23 mouse cellular contexts compared by ENCODE assay signal in the genomic region with DNA sequence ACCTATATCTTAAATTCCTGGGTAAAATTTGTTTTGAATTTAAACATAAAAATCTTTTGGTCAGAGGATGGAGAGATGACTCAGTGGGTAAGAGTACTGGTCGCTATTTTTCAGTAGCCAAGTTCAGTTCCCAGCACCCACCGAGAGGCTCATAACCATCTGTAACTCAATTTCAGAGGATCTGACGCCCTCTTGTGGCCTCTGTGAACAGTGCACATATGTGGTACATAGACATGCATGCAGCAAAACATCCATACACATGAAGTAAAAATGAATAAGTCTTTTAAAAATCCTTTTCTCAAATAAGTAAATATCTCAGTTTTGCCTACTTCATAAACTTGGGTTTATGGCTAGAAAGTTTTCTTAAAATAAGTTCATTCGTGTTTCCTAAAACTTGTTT.
DNase-seq lines count a peak whose midpoint lies in the region; ATAC-seq and TF ChIP-seq lines count a peak whose summit lies in the region.
"Had no signal": no experiment of that assay in that cellular context is flagged by ENCODE, and none has a peak within 500 bp of the region (broad histone marks: within the 10 kb centered on the region; RNA-seq: fewer than 3 reads in every experiment).

No protein-coding gene starts in this region.

- H3K4me2 ChIP-seq in kidney, postnatal 0 days (ENCODE audit: low read length) = no peak overlapping the region
- no peak overlapping the region for H3K4me2 ChIP-seq in midbrain, postnatal 0 days (ENCODE audit: low read depth, low read length, poor library complexity, severe bottlenecking)
- no peak overlapping the region for H3K4me2 ChIP-seq in stomach, postnatal 0 days (replicated peaks; ENCODE audit: low read depth)
- H3K4me2 ChIP-seq: forebrain, embryonic 13.5 days; neural tube, embryonic 15.5 days had no signal

- H3K4me3 ChIP-seq in gastrocnemius, adult 2 months = no peak overlapping the region
- H3K4me3 ChIP-seq in kidney, postnatal 0 days (replicated peaks; ENCODE audit: low read depth, low read length) = no peak overlapping the region
- no peak overlapping the region for H3K4me3 ChIP-seq in midbrain, postnatal 0 days (ENCODE audit: low read depth, low read length)
- H3K4me3 ChIP-seq in midbrain, embryonic 10.5 days = no peak overlapping the region
- H3K4me3 ChIP-seq in stomach, postnatal 0 days (ENCODE audit: low read depth, low read length) = no peak overlapping the region
- H3K4me3 ChIP-seq: forebrain, embryonic 13.5 days; limb, embryonic 10.5 days; neural tube, embryonic 15.5 days had no signal

- 89% methylated on average over 4 of the region's 4 CpGs for WGBS in kidney, postnatal 0 days
- WGBS in midbrain, postnatal 0 days = 91% methylated on average over 4 of the region's 4 CpGs
- WGBS in midbrain, embryonic 10.5 days = 83% methylated on average over 4 of the region's 4 CpGs
- 89% methylated on average over 4 of the region's 4 CpGs for WGBS in stomach, postnatal 0 days

- intact Hi-C loops in gastrocnemius, adult 2 months (cut with DNase I) = no loop called here
- intact Hi-C loops in gastrocnemius, postnatal 14 days (cut with DNase I; ENCODE audit: low total_unique reads) = no loop called here

- H3K27me3 ChIP-seq in kidney, postnatal 0 days (ENCODE audit: insufficient read depth, low read length) = no peaks in the 10 kb centered on the region
- H3K27me3 ChIP-seq in midbrain, postnatal 0 days (ENCODE audit: insufficient read depth, low read length) = no peaks in the 10 kb centered on the region
- H3K27me3 ChIP-seq in midbrain, embryonic 10.5 days (ENCODE audit: low read depth, poor library complexity, severe bottlenecking) = no peaks in the 10 kb centered on the region
- H3K27me3 ChIP-seq in stomach, postnatal 0 days (ENCODE audit: control insufficient read depth, insufficient read depth, low read length) = no peaks in the 10 kb centered on the region
- H3K27me3 ChIP-seq: forebrain, embryonic 13.5 days; neural tube, embryonic 15.5 days had no signal

- no peak for DNase-seq in gastrocnemius, adult 2 months
- no peak for DNase-seq in gastrocnemius, postnatal 14 days
- DNase-seq in kidney, postnatal 0 days (ENCODE audit: low spot score) = no peak
- DNase-seq in kidney, adult 9 months = no peak
- no peak for DNase-seq in midbrain, postnatal 0 days (ENCODE audit: low spot score)
- no peak for DNase-seq in midbrain, embryonic 10.5 days (ENCODE audit: low spot score)
- DNase-seq in stomach, postnatal 0 days (ENCODE audit: low spot score) = no peak
- DNase-seq in gastrocnemius, postnatal 4 days (ENCODE audit: low spot score in 2 of 2) = no peak
- DNase-seq: adrenal gland, postnatal 14 days; cerebellum, adult 8-10 months; cerebellum, postnatal 36 days; heart, adult 18-20 months; kidney, adult 11 months; kidney, postnatal 10 days; liver; lung, adult 2 months; thymus, postnatal 14 days had no signal

- no peaks in the 10 kb centered on the region for H3K4me1 ChIP-seq in kidney, postnatal 0 days (replicated peaks; ENCODE audit: insufficient read depth, low read length)
- H3K4me1 ChIP-seq in midbrain, postnatal 0 days (ENCODE audit: insufficient read depth, low read length) = no peaks in the 10 kb centered on the region
- peaks cover 11% of the 10 kb centered on the region for H3K4me1 ChIP-seq in midbrain, embryonic 10.5 days
- no peaks in the 10 kb centered on the region for H3K4me1 ChIP-seq in stomach, postnatal 0 days (replicated peaks; ENCODE audit: control insufficient read depth, insufficient read depth)

- no peaks in the 10 kb centered on the region for H3K9me3 ChIP-seq in kidney, postnatal 0 days (replicated peaks; ENCODE audit: low read length)
- H3K9me3 ChIP-seq in midbrain, postnatal 0 days (ENCODE audit: low read length) = no peaks in the 10 kb centered on the region
- H3K9me3 ChIP-seq in midbrain, embryonic 10.5 days (replicated peaks) = 0 out of 2 replicates have a peak, but pooled peaks cover 5% of the 10 kb centered on the region
- H3K9me3 ChIP-seq in stomach, postnatal 0 days (ENCODE audit: control insufficient read depth, low read length) = no peaks in the 10 kb centered on the region
- H3K9me3 ChIP-seq: forebrain, embryonic 13.5 days; limb, embryonic 10.5 days; neural tube, embryonic 15.5 days had no signal

- H3K27ac ChIP-seq in gastrocnemius, adult 2 months = no peak overlapping the region
- no peak overlapping the region for H3K27ac ChIP-seq in kidney, postnatal 0 days
- no peak overlapping the region for H3K27ac ChIP-seq in midbrain, postnatal 0 days (ENCODE audit: low read depth, low read length)
- H3K27ac ChIP-seq in midbrain, embryonic 10.5 days (replicated peaks) = no peak overlapping the region
- no peak overlapping the region for H3K27ac ChIP-seq in stomach, postnatal 0 days (replicated peaks)
- H3K27ac ChIP-seq: forebrain, embryonic 13.5 days; limb, embryonic 10.5 days; macrophage; neural tube, embryonic 15.5 days had no signal

- no peaks in the 10 kb centered on the region for H3K36me3 ChIP-seq in kidney, postnatal 0 days (ENCODE audit: insufficient read depth, low read length)
- H3K36me3 ChIP-seq in midbrain, postnatal 0 days (ENCODE audit: insufficient read depth, low read length) = no peaks in the 10 kb centered on the region
- no peaks in the 10 kb centered on the region for H3K36me3 ChIP-seq in midbrain, embryonic 10.5 days
- H3K36me3 ChIP-seq in stomach, postnatal 0 days (ENCODE audit: control insufficient read depth, insufficient read depth, low read length) = no peaks in the 10 kb centered on the region
- H3K36me3 ChIP-seq: limb, embryonic 10.5 days; neural tube, embryonic 15.5 days had no signal

- TF ChIP-seq CTCF in gastrocnemius, adult 2 months (IDR thresholded peaks at IDR 0.05) = peak; percentile 26; the same call in 1 of the 2 replicates
- TF ChIP-seq CTCF in kidney, postnatal 0 days (IDR thresholded peaks at IDR 0.05; ENCODE audit: low read depth) = peak; percentile 30; the same call in 1 of the 2 replicates
- TF ChIP-seq CTCF in midbrain, postnatal 0 days (IDR thresholded peaks at IDR 0.05) = peak; percentile 30
- peak; percentile 33; the same call in 1 of the 2 replicates for TF ChIP-seq CTCF in stomach, postnatal 0 days (IDR thresholded peaks at IDR 0.05; ENCODE audit: low read depth)

- no peak for ATAC-seq in kidney, postnatal 0 days (replicated peaks; ENCODE audit: low FRiP score, low read depth)
- ATAC-seq in midbrain, postnatal 0 days (ENCODE audit: low FRiP score) = no peak
- ATAC-seq in stomach, postnatal 0 days (ENCODE audit: low FRiP score, low TSS enrichment) = no peak
- ATAC-seq: forebrain, embryonic 13.5 days; hindbrain, embryonic 16.5 days; midbrain, embryonic 16.5 days had no signal

- TF ChIP-seq EP300 in stomach, postnatal 0 days (optimal IDR thresholded peaks at IDR 0.05) = no peak

- H3K9ac ChIP-seq in kidney, postnatal 0 days (ENCODE audit: low read depth, low read length) = no peak overlapping the region
- H3K9ac ChIP-seq in midbrain, postnatal 0 days (replicated peaks; ENCODE audit: low read length, poor library complexity, severe bottlenecking) = no peak overlapping the region
- H3K9ac ChIP-seq in stomach, postnatal 0 days (ENCODE audit: low read length) = no peak overlapping the region
- H3K9ac ChIP-seq: forebrain, embryonic 13.5 days; neural tube, embryonic 15.5 days had no signal
